Mouse (Mus musculus) retina, postnatal 7 days (tissue): ENCODE data around the gene Magea8.
"Not testable (repeated sequence)": the region's sequence is repeated elsewhere in the genome, so short reads cannot be mapped to it uniquely, and the experiment has no call there.

Experiments used
- DNase-seq: peaks from one replicate; pipeline ENCODE4 v3.0.0-alpha.2; 2012; ENCODE audit warnings: low read depth, low spot score

Gene Magea8

GRCm38 (mm10) chrX:154995750-154996149 is at the start of gene Magea8:
TSS of gene Magea8 (minus strand) at chrX:154995850.
- DNase-seq, result not testable (repeated sequence)

GRCm38 (mm10) chrX:154949405-154949804 is 46.2 kb downstream of the Magea8 start, which contains the start of gene Magea3:
TSS of gene Magea3 (minus strand) at chrX:154949505.
- DNase-seq, result not testable (repeated sequence)

- DNase-seq, result not testable (repeated sequence)
Observed at GRCm38 (mm10) chrX:154935887-154936286, 59.8 kb downstream of the Magea8 start, which contains the start of gene Magea6. TSS of gene Magea6 (minus strand) at chrX:154935987.
